Mouse (Mus musculus): ENCODE results near the gene 2410002F23Rik.

DNA sequence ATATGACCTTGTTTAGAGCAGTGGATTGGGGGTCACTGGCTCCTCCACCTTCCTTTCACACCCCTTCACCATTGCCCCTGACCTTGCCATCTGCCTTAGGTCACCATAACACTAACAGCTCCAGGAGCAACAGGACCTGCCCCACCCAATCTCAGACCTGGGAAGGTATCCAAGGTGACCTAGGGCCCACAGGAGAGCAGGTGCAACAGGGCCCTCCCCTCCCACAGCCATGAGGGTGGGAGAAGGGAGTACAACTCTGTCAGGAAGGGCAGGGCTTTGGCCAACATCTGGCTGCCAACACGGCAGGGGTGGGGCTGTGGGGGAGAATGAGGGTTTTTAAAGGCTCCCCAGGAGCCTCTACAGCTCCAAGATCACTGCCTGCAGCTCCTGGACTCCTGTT is 21.4 kb upstream of the 2410002F23Rik start, which contains the start of gene Klk1:
- no peak for TF ChIP-seq CTCF (IDR thresholded peaks at IDR 0.05; ENCODE audit: low read depth, low read length)
- TF ChIP-seq TAL1 (conservative IDR thresholded peaks at IDR 0.05; ENCODE audit: low read depth, low read length) = no peak
- no peak for TF ChIP-seq POLR2AphosphoS5 (IDR thresholded peaks at IDR 0.05; ENCODE audit: insufficient replicate concordance, low read depth, low read length)

All from G1E (cell line).